Mouse (Mus musculus): ENCODE results near the gene Zcchc2. TPM values are rescaled to one million over a fixed set of nuclear protein-coding genes. Genes with fewer than 3 reads are reported as not detected.

Zcchc2 gene
- polyA plus RNA-seq, 1 experiment from 2014 or later: 2.4 TPM

- Histone ChIP-seq H3K4me2 (no peak overlapping the region), H3K9me3 (replicated peaks; ENCODE audit: control insufficient read depth, low read length) (no peaks in the 10 kb centered on the region), H3K4me1 (ENCODE audit: control insufficient read depth, insufficient read depth, low read length) (peaks cover 4% of the 10 kb centered on the region; the same call in 1 of the 2 replicates), H3K27ac (ENCODE audit: low read depth, low read length) (no peak overlapping the region), H3K9ac (ENCODE audit: low read depth, low read length) (no peak overlapping the region), H3K4me3 (ENCODE audit: low read depth, low read length) (no peak overlapping the region), H3K27me3 (ENCODE audit: control insufficient read depth, insufficient read depth, low read length) (no peaks in the 10 kb centered on the region), H3K36me3 (ENCODE audit: control insufficient read depth, insufficient read depth, low read length) (no peaks in the 10 kb centered on the region)
- ATAC-seq (replicated peaks; ENCODE audit: insufficient number of reproducible peaks, low FRiP score, low TSS enrichment): 0 out of 2 replicates have a peak, but pooled peaks have one; percentile 18
- WGBS (ENCODE audit: insufficient replicate concordance): 56% methylated on average over 7 of the region's 7 CpGs
These were observed 28.0 kb upstream of the Zcchc2 start for GRCm38 (mm10) chr1:105962084-105962818.

- Histone ChIP-seq H3K36me3 (ENCODE audit: control insufficient read depth, insufficient read depth, low read length) (no peaks in the 10 kb centered on the region), H3K9ac (ENCODE audit: low read depth, low read length) (no peak overlapping the region), H3K4me2 (no peak overlapping the region), H3K4me1 (ENCODE audit: control insufficient read depth, insufficient read depth, low read length) (peaks cover 4% of the 10 kb centered on the region; the same call in 1 of the 2 replicates), H3K27ac (ENCODE audit: low read depth, low read length) (no peak overlapping the region), H3K27me3 (ENCODE audit: control insufficient read depth, insufficient read depth, low read length) (no peaks in the 10 kb centered on the region), H3K4me3 (ENCODE audit: low read depth, low read length) (no peak overlapping the region), H3K9me3 (replicated peaks; ENCODE audit: control insufficient read depth, low read length) (no peaks in the 10 kb centered on the region)
- 94% methylated on average over 9 of the region's 9 CpGs for WGBS (ENCODE audit: insufficient replicate concordance)
- ATAC-seq (replicated peaks; ENCODE audit: insufficient number of reproducible peaks, low FRiP score, low TSS enrichment): no peak
These were observed 27.4 kb upstream of the Zcchc2 start for GRCm38 (mm10) chr1:105962852-105963251.

- Histone ChIP-seq H3K9ac (ENCODE audit: low read depth, low read length) (no peak overlapping the region), H3K27ac (ENCODE audit: low read depth, low read length) (no peak overlapping the region), H3K27me3 (ENCODE audit: control insufficient read depth, insufficient read depth, low read length) (no peaks in the 10 kb centered on the region), H3K36me3 (ENCODE audit: control insufficient read depth, insufficient read depth, low read length) (no peaks in the 10 kb centered on the region), H3K9me3 (replicated peaks; ENCODE audit: control insufficient read depth, low read length) (no peaks in the 10 kb centered on the region), H3K4me3 (ENCODE audit: low read depth, low read length) (no peak overlapping the region), H3K4me1 (ENCODE audit: control insufficient read depth, insufficient read depth, low read length) (peaks cover 4% of the 10 kb centered on the region; the same call in 1 of the 2 replicates), H3K4me2 (no peak overlapping the region)
- 66% methylated on average over 4 of the region's 4 CpGs for WGBS (ENCODE audit: insufficient replicate concordance)
- ATAC-seq (replicated peaks; ENCODE audit: insufficient number of reproducible peaks, low FRiP score, low TSS enrichment): no peak
These were observed 25.7 kb upstream of the Zcchc2 start for GRCm38 (mm10) chr1:105964514-105964913.

- H3K9ac ChIP-seq (ENCODE audit: low read depth, low read length): no peak overlapping the region
- H3K4me1 ChIP-seq (ENCODE audit: control insufficient read depth, insufficient read depth, low read length): peaks cover 4% of the 10 kb centered on the region; the same call in 1 of the 2 replicates
- H3K36me3 ChIP-seq (ENCODE audit: control insufficient read depth, insufficient read depth, low read length): no peaks in the 10 kb centered on the region
- H3K27me3 ChIP-seq (ENCODE audit: control insufficient read depth, insufficient read depth, low read length): no peaks in the 10 kb centered on the region
- no peak overlapping the region for H3K4me2 ChIP-seq
- WGBS (ENCODE audit: insufficient replicate concordance): 76% methylated on average over 5 of the region's 5 CpGs
- no peak overlapping the region for H3K27ac ChIP-seq (ENCODE audit: low read depth, low read length)
- no peaks in the 10 kb centered on the region for H3K9me3 ChIP-seq (replicated peaks; ENCODE audit: control insufficient read depth, low read length)
- no peak overlapping the region for H3K4me3 ChIP-seq (ENCODE audit: low read depth, low read length)
- ATAC-seq (replicated peaks; ENCODE audit: insufficient number of reproducible peaks, low FRiP score, low TSS enrichment): no peak
These were observed 25.0 kb upstream of the Zcchc2 start for GRCm38 (mm10) chr1:105965189-105965588.

- Histone ChIP-seq H3K27me3 (ENCODE audit: control insufficient read depth, insufficient read depth, low read length) (no peaks in the 10 kb centered on the region), H3K27ac (ENCODE audit: low read depth, low read length) (peak overlapping the region; percentile 64), H3K4me1 (ENCODE audit: control insufficient read depth, insufficient read depth, low read length) (peaks cover 14% of the 10 kb centered on the region), H3K9me3 (replicated peaks; ENCODE audit: control insufficient read depth, low read length) (no peaks in the 10 kb centered on the region), H3K9ac (ENCODE audit: low read depth, low read length) (peak overlapping the region; percentile 52), H3K36me3 (ENCODE audit: control insufficient read depth, insufficient read depth, low read length) (no peaks in the 10 kb centered on the region), H3K4me2 (peak overlapping the region; percentile 56), H3K4me3 (ENCODE audit: low read depth, low read length) (peak overlapping the region; percentile 16; the same call in 1 of the 2 replicates)
- 23% methylated on average over 10 of the region's 10 CpGs for WGBS (ENCODE audit: insufficient replicate concordance)
- peak; percentile 46; the same call in 1 of the 2 replicates for ATAC-seq (replicated peaks; ENCODE audit: insufficient number of reproducible peaks, low FRiP score, low TSS enrichment)
These were observed 18.6 kb upstream of the Zcchc2 start for GRCm38 (mm10) chr1:105971490-105972170.

- H3K9ac ChIP-seq (ENCODE audit: low read depth, low read length): no peak overlapping the region
- H3K4me1 ChIP-seq (ENCODE audit: control insufficient read depth, insufficient read depth, low read length): peaks cover 14% of the 10 kb centered on the region
- no peaks in the 10 kb centered on the region for H3K27me3 ChIP-seq (ENCODE audit: control insufficient read depth, insufficient read depth, low read length)
- no peak overlapping the region for H3K4me3 ChIP-seq (ENCODE audit: low read depth, low read length)
- peak overlapping the region; percentile 62 for H3K27ac ChIP-seq (ENCODE audit: low read depth, low read length)
- H3K9me3 ChIP-seq (replicated peaks; ENCODE audit: control insufficient read depth, low read length): no peaks in the 10 kb centered on the region
- no peaks in the 10 kb centered on the region for H3K36me3 ChIP-seq (ENCODE audit: control insufficient read depth, insufficient read depth, low read length)
- WGBS (ENCODE audit: insufficient replicate concordance): 46% methylated on average over 2 of the region's 2 CpGs
- H3K4me2 ChIP-seq: no peak overlapping the region
- ATAC-seq (replicated peaks; ENCODE audit: insufficient number of reproducible peaks, low FRiP score, low TSS enrichment): peak; percentile 71
These were observed 16.2 kb upstream of the Zcchc2 start for GRCm38 (mm10) chr1:105974023-105974422.

GRCm38 (mm10) chr1:105977446-105978094, 12.6 kb upstream of the Zcchc2 start:
- Histone ChIP-seq H3K36me3 (ENCODE audit: control insufficient read depth, insufficient read depth, low read length) (no peaks in the 10 kb centered on the region), H3K9ac (ENCODE audit: low read depth, low read length) (no peak overlapping the region), H3K4me1 (ENCODE audit: control insufficient read depth, insufficient read depth, low read length) (peaks cover 16% of the 10 kb centered on the region), H3K4me2 (no peak overlapping the region), H3K4me3 (ENCODE audit: low read depth, low read length) (no peak overlapping the region), H3K27me3 (ENCODE audit: control insufficient read depth, insufficient read depth, low read length) (no peaks in the 10 kb centered on the region), H3K9me3 (replicated peaks; ENCODE audit: control insufficient read depth, low read length) (peaks cover 2% of the 10 kb centered on the region; the same call in 1 of the 2 replicates), H3K27ac (ENCODE audit: low read depth, low read length) (no peak overlapping the region)
- 88% methylated on average over 7 of the region's 7 CpGs for WGBS (ENCODE audit: insufficient replicate concordance)
- no peak for ATAC-seq (replicated peaks; ENCODE audit: insufficient number of reproducible peaks, low FRiP score, low TSS enrichment)

- no peaks in the 10 kb centered on the region for H3K27me3 ChIP-seq (ENCODE audit: control insufficient read depth, insufficient read depth, low read length)
- peaks cover 7% of the 10 kb centered on the region for H3K4me1 ChIP-seq (ENCODE audit: control insufficient read depth, insufficient read depth, low read length)
- peak overlapping the region; percentile 24; the same call in 1 of the 2 replicates for H3K27ac ChIP-seq (ENCODE audit: low read depth, low read length)
- no peak overlapping the region for H3K4me2 ChIP-seq
- no peak overlapping the region for H3K9ac ChIP-seq (ENCODE audit: low read depth, low read length)
- peak; percentile 49; the same call in 1 of the 2 replicates for ATAC-seq (replicated peaks; ENCODE audit: insufficient number of reproducible peaks, low FRiP score, low TSS enrichment)
- H3K36me3 ChIP-seq (ENCODE audit: control insufficient read depth, insufficient read depth, low read length): no peaks in the 10 kb centered on the region
- WGBS (ENCODE audit: insufficient replicate concordance): 42% methylated on average over 6 of the region's 6 CpGs
- peaks cover 2% of the 10 kb centered on the region; the same call in 1 of the 2 replicates for H3K9me3 ChIP-seq (replicated peaks; ENCODE audit: control insufficient read depth, low read length)
- H3K4me3 ChIP-seq (ENCODE audit: low read depth, low read length): no peak overlapping the region
These were observed 9.2 kb upstream of the Zcchc2 start for GRCm38 (mm10) chr1:105980849-105981610.
